Mouse (Mus musculus) heart, postnatal 0 days (tissue): ENCODE data around the gene Ttc28.

Source experiments
- CTCF ChIP-seq: IDR thresholded peaks from 2 replicates; pipeline ENCODE4 v1.5.1; 2016; ENCODE audit warnings: antibody characterized with exemption, control low read depth, low read depth
- EP300 ChIP-seq: IDR thresholded peaks from 2 replicates; pipeline ENCODE4 v1.6.1; 2016; ENCODE audit warnings: antibody characterized with exemption, low read depth

- TF ChIP-seq CTCF (no peak), EP300 (no peak)
Observed at GRCm38 (mm10) chr5:111037123-111037748, 157.6 kb downstream of the Ttc28 start.
